Mouse (Mus musculus) ES-CJ7 (cell line): ENCODE data around the gene Hist1h4b.
"Not testable (repeated sequence)": the region's sequence is repeated elsewhere in the genome, so short reads cannot be mapped to it uniquely, and the experiment has no call there.

ENCODE experiments used
- DNase-seq: peaks from one replicate; pipeline ENCODE4 v3.0.0; 2011; ENCODE audit warnings: low read depth, low spot score

Hist1h4b gene

GRCm38 (mm10) chr13:23757211-23757773 lies 479 bp downstream of the Hist1h4b start:
- peak; percentile 88 for DNase-seq

GRCm38 (mm10) chr13:23757921-23758320 lies 1.1 kb downstream of the Hist1h4b start:
- DNase-seq = no peak

- DNase-seq = peak; percentile 51
Observed at GRCm38 (mm10) chr13:23759251-23759771, 2.5 kb downstream of the Hist1h4b start.

GRCm38 (mm10) chr13:23759916-23760239 lies 3.1 kb downstream of the Hist1h4b start:
- no peak for DNase-seq

GRCm38 (mm10) chr13:23760240-23760971 lies 3.6 kb downstream of the Hist1h4b start:
- peak; percentile 81 for DNase-seq

- DNase-seq = peak; percentile 98
Observed at GRCm38 (mm10) chr13:23760972-23761864, 4.4 kb downstream of the Hist1h4b start, which contains the start of gene Hist1h4a. Gene Hist1h4a (minus strand): TSS chr13:23761230.

- peak; percentile 94 for DNase-seq
Observed at GRCm38 (mm10) chr13:23761871-23762821, 5.3 kb downstream of the Hist1h4b start, which contains the start of gene Hist1h3a. Gene Hist1h3a (minus strand): TSS chr13:23762386.

- no peak for DNase-seq
Observed at GRCm38 (mm10) chr13:23763242-23763585, 6.4 kb downstream of the Hist1h4b start.

GRCm38 (mm10) chr13:23763586-23764323 lies 6.9 kb downstream of the Hist1h4b start, which contains the start of gene Hist1h1a:
Gene Hist1h1a (plus strand): TSS chr13:23763666.
- DNase-seq = peak; percentile 97

GRCm38 (mm10) chr13:23764324-23765171 lies 7.7 kb downstream of the Hist1h4b start:
- peak; percentile 90 for DNase-seq

- no peak for DNase-seq
Observed at GRCm38 (mm10) chr13:23765172-23765513, 8.3 kb downstream of the Hist1h4b start.

GRCm38 (mm10) chr13:23766772-23767171 lies 10.0 kb downstream of the Hist1h4b start:
- no peak for DNase-seq

GRCm38 (mm10) chr13:23768834-23769397 lies 12.1 kb downstream of the Hist1h4b start:
- DNase-seq = no peak

GRCm38 (mm10) chr13:23769613-23770012 lies 12.8 kb downstream of the Hist1h4b start, which contains the start of gene Trim38:
Gene Trim38 (plus strand): TSS chr13:23769913.
- DNase-seq = not testable (repeated sequence)

GRCm38 (mm10) chr13:23772561-23773313 lies 15.9 kb downstream of the Hist1h4b start:
- DNase-seq = peak; percentile 94

- peak; percentile 21 for DNase-seq
Observed at GRCm38 (mm10) chr13:23778339-23778738, 21.5 kb downstream of the Hist1h4b start.

GRCm38 (mm10) chr13:23779025-23779424 lies 22.2 kb downstream of the Hist1h4b start:
- DNase-seq = no peak

GRCm38 (mm10) chr13:23792520-23792919 lies 35.7 kb downstream of the Hist1h4b start:
- DNase-seq = peak; percentile 49
